Mouse (Mus musculus): ENCODE measurements around the gene Pinlyp.

DNA sequence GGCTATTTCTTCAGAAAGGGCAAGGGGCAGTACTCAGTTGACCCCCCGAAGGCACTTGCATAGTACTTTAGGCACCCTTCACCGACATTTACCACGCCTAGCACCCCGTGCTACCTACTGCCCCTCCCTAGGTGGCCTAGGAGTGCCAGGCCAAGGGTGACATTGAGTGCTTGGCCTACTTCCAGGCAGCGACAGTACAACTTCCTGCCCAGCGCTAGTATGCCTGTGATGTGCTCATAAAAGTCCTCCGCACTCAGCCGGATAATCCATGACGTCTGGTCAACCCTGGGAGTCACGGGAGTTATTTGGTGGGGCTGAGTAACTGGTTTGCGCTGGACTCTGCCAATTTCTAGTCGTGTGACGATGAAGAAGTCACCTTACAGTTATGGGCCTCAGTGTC is 42.4 kb upstream of the Pinlyp start:
- no peak for TF ChIP-seq ZMIZ1 (IDR thresholded peaks at IDR 0.05; ENCODE audit: low read depth, low read length)
- no peak for TF ChIP-seq CTCF (conservative IDR thresholded peaks at IDR 0.05 in 1 of 2, IDR thresholded peaks at IDR 0.05 in 1 of 2; ENCODE audit: low read depth in 2 of 2, low read length in 2 of 2)
- TF ChIP-seq POLR2A (IDR thresholded peaks at IDR 0.05; ENCODE audit: low read depth, low read length), result no peak
- TF ChIP-seq CHD2 (IDR thresholded peaks at IDR 0.05; ENCODE audit: low read length), result no peak
- TF ChIP-seq TCF12 (IDR thresholded peaks at IDR 0.05; ENCODE audit: low read depth, low read length), result no peak
- TF ChIP-seq RAD21 (IDR thresholded peaks at IDR 0.05; ENCODE audit: low read depth, low read length), result no peak
- no peak for TF ChIP-seq EP300 (IDR thresholded peaks at IDR 0.05; ENCODE audit: low read length)
- no peak for TF ChIP-seq MAX (IDR thresholded peaks at IDR 0.05; ENCODE audit: low read length)
- TF ChIP-seq ZKSCAN1 (IDR thresholded peaks at IDR 0.05; ENCODE audit: borderline replicate concordance, low read depth, low read length), result no peak
- no peak for TF ChIP-seq MEF2A (IDR thresholded peaks at IDR 0.05; ENCODE audit: borderline replicate concordance, low read depth, low read length)
- no peak for TF ChIP-seq UBTF (IDR thresholded peaks at IDR 0.05; ENCODE audit: low read depth, low read length)
- TF ChIP-seq E2F4 (IDR thresholded peaks at IDR 0.05; ENCODE audit: insufficient replicate concordance, low read depth, low read length), result no peak

Data from CH12.LX (cell line).